Mouse (Mus musculus): Measurements from ENCODE around the gene Rab5if.

GRCm38 (mm10) chr2:156896384-156896914, 33.5 kb downstream of the Rab5if start:
- no peak for TF ChIP-seq CTCF (IDR thresholded peaks at IDR 0.05; ENCODE audit: low read depth)
- no peak for TF ChIP-seq EP300 (optimal IDR thresholded peaks at IDR 0.05)
